Mouse (Mus musculus) lung, embryonic 14.5 days (tissue): ENCODE measurements around the gene Gzme. TPM values are rescaled to one million over a fixed set of nuclear protein-coding genes. Genes with fewer than 3 reads are reported as not detected.
"Not testable (repeated sequence)": the region's sequence is repeated elsewhere in the genome, so short reads cannot be mapped to it uniquely, and the experiment has no call there.

Experiments used
- ATAC-seq: fragments of 200-750 bp; cut with Nextera tagmentation; 2 replicates; pipeline ENCODE4 v1.8.0; 2017; ENCODE audit warnings: mild to moderate bottlenecking, moderate TSS enrichment, moderate library complexity; ENCODE audit not compliant: insufficient read depth
- DNase-seq: peaks from one replicate; pipeline ENCODE4 v3.0.0-alpha.2; 2015
- H3K27ac ChIP-seq: fragments of 300-500 bp; sonication (generic); 2 replicates; pipeline ENCODE4 v1.5.1; 2014; ENCODE audit warnings: low read depth, mild to moderate bottlenecking, moderate library complexity
- H3K27me3 ChIP-seq: fragments of 300-500 bp; sonication (generic); 2 replicates; pipeline ENCODE4 v1.6.1; 2014; ENCODE audit warnings: low read length, control low read depth; ENCODE audit not compliant: insufficient read depth
- H3K36me3 ChIP-seq: fragments of 300-500 bp; sonication (generic); 2 replicates; pipeline ENCODE4 v1.6.1; 2014; ENCODE audit warnings: control low read depth; ENCODE audit not compliant: insufficient read depth
- H3K4me1 ChIP-seq: fragments of 300-500 bp; sonication (generic); 2 replicates; pipeline ENCODE4 v1.6.1; 2014; ENCODE audit warnings: antibody characterized with exemption, control low read depth; ENCODE audit not compliant: insufficient read depth
- H3K4me2 ChIP-seq: fragments of 300-500 bp; sonication (generic); 2 replicates; pipeline ENCODE4 v1.6.1; 2014; ENCODE audit warnings: mild to moderate bottlenecking
- H3K4me3 ChIP-seq: fragments of 300-500 bp; sonication (generic); 2 replicates; pipeline ENCODE4 v1.5.1; 2014; ENCODE audit warnings: low read depth, low read length
- H3K9ac ChIP-seq: fragments of 300-500 bp; sonication (generic); 2 replicates; pipeline ENCODE4 v1.6.1; 2014
- H3K9me3 ChIP-seq: fragments of 300-500 bp; sonication (generic); 2 replicates; pipeline ENCODE4 v1.6.1; 2016; ENCODE audit warnings: low read depth, low read length, control low read depth
- CTCF ChIP-seq: IDR thresholded peaks from 2 replicates; pipeline ENCODE4 v1.5.1; 2016; ENCODE audit warnings: antibody characterized with exemption, low read depth
- WGBS: fragments of 180-500 bp; shearing (Covaris S2); extraction: QIAGEN DNeasy Blood & Tissue Kit; methylation state at CpG from one replicate; pipeline ENCODE4 v1.1.7; 2014; 5-methylcytosine and 5-hydroxymethylcytosine counted together
- polyA plus RNA-seq: library from polyadenylated mRNA; unstranded; fragments of >200 nt; fragmentation: Nextera tagmentation; extraction: Ambion mirVana; gene quantifications from 2 replicates; pipeline ENCODE4 v1.2.1, GENCODE M21; 2014

The Gzme gene
- not detected in 2 replicates for polyA plus RNA-seq

DNA sequence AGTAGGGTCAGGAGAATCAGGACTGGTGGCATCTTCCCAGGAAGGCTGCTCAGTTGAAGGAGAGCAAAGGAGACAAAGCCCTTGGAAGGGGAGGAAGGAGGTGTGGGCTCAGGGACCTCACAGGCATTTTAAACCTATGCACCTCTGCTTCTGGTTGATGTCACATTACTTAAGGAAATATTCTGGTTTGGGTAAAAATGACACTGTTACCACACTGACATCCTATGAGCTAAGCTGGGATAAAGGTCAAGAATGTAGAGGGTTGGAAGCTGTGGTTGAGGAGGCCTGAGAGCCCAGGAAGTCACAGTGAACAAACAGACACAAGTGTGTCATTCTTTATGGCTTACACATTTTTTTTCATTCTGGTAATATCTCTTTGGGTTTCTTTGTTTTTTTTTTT lies at the start of gene Gzme:
Gene Gzme, minus strand, starts transcription at position 101 of the 400 bp plus-strand sequence.
- H3K4me3 ChIP-seq: no peak within 1 kb of the TSS
- H3K4me1 ChIP-seq: no peaks in the 10 kb centered on the region
- no peaks in the 10 kb centered on the region for H3K36me3 ChIP-seq
- no peak within 1 kb of the TSS for H3K9ac ChIP-seq
- no peak within 1 kb of the TSS for H3K27ac ChIP-seq
- H3K4me2 ChIP-seq: no peak within 1 kb of the TSS
- TF ChIP-seq CTCF: no peak
- ATAC-seq (no peak), DNase-seq (no peak)
- H3K27me3 ChIP-seq: no peaks in the 10 kb centered on the region
- H3K9me3 ChIP-seq: no peaks in the 10 kb centered on the region

DNA sequence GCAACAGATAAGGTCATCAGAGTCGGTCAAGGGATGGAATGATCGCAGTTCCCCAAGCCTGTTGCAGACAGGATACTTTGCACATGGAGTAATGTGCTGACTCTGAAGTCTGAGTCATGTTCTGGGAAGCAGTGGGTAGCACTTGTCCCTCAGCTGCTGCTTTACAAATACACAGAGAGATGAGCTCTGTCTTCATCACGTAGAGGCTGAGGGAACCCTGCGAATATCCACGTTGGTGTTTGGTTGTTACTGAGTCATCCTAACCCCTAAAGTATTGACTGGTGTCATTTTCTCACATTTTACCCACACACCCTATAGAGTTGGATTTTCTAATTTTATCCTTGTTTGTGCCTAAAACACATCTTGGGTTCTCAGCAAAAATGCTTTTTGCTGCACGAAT lies 47.6 kb upstream of the Gzme start:
- H3K4me2 ChIP-seq: no peak overlapping the region
- no peak for TF ChIP-seq CTCF
- H3K27ac ChIP-seq: no peak overlapping the region
- H3K9ac ChIP-seq: no peak overlapping the region
- no peak for DNase-seq
- no peak for ATAC-seq
- no peaks in the 10 kb centered on the region for H3K9me3 ChIP-seq
- WGBS: 69% methylated on average over 6 of the region's 6 CpGs
- no peak overlapping the region for H3K4me3 ChIP-seq
- no peaks in the 10 kb centered on the region for H3K27me3 ChIP-seq
- H3K36me3 ChIP-seq: no peaks in the 10 kb centered on the region
- no peaks in the 10 kb centered on the region for H3K4me1 ChIP-seq

DNA sequence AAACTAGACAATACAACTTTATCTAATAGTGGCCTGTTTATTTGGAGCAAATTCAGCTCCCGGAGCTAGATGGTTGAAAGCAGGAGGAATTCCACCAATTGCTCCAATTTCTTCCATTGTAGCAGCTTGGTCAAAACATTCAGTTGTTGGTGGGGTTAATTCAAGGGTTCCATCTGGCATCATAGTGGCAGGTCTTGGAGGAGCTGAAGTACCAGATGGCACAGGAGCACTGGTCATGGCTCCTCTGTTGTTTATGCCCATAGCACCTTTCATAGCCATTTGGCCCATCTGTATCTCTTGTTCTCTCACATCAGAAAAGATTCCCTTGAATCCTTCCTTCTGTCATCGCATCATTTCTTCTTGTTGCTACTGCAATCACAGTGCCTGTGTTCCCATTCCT lies 41.7 kb upstream of the Gzme start:
- no peak for TF ChIP-seq CTCF
- Histone ChIP-seq H3K4me2 (no peak overlapping the region), H3K4me3 (no peak overlapping the region), H3K9me3 (no peaks in the 10 kb centered on the region), H3K9ac (no peak overlapping the region), H3K36me3 (no peaks in the 10 kb centered on the region), H3K27ac (no peak overlapping the region), H3K27me3 (no peaks in the 10 kb centered on the region), H3K4me1 (no peaks in the 10 kb centered on the region)
- WGBS: 86% methylated on average over 2 of the region's 2 CpGs
- ATAC-seq (no peak), DNase-seq (no peak)

DNA sequence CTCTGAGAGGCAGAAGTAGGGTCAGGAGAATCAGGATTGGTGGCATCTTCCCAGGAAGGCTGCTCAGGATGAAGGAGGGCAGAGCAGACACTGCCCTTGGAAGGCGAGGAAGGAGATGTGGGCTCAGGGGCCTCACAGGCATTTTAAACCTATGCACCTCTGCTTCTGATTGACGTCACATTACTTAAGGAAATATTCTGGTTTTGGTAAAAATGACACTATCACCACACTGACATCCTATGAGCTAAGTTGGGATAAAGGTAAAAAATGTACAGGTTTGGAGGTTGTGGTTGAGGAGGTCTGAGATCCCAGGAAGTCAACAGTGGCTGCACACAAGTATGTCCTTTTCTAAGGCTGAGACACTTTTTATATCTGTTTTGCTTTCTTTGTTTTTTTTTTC lies 39.1 kb upstream of the Gzme start, which contains the start of gene Gzmg:
Gene Gzmg, minus strand, starts transcription at position 101 of the 400 bp plus-strand sequence.
- not testable (repeated sequence) for DNase-seq, H3K9ac ChIP-seq, H3K36me3 ChIP-seq, H3K4me3 ChIP-seq, H3K4me2 ChIP-seq, H3K9me3 ChIP-seq, H3K27me3 ChIP-seq, ATAC-seq, H3K4me1 ChIP-seq, H3K27ac ChIP-seq
- 77% methylated on average over 2 of the region's 2 CpGs for WGBS

DNA sequence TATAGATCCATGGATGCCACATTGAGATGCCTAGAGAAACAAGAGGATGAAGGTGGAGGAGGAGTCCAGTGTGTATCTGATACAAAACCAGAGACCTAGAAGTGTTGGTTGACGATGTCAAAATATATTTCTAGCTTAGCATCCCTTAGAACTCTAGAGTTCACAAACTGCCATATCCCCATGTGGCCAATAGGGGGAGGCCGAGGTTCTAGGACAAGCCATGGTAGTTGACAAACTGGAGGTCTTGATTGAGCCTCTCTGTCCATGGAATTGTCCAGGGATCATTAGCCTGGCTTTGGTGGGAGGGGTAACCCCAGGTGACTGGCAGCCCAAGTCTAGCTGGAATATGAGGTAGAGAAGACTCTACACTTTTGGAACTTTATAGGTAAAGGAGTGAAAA lies 34.9 kb upstream of the Gzme start:
- 59% methylated on average over 2 of the region's 2 CpGs for WGBS
- Histone ChIP-seq H3K27ac (no peak overlapping the region), H3K4me3 (no peak overlapping the region), H3K9me3 (no peaks in the 10 kb centered on the region), H3K27me3 (no peaks in the 10 kb centered on the region), H3K4me2 (no peak overlapping the region), H3K4me1 (no peaks in the 10 kb centered on the region), H3K9ac (no peak overlapping the region), H3K36me3 (no peaks in the 10 kb centered on the region)
- peak; percentile 42 for TF ChIP-seq CTCF
- no peak for ATAC-seq
- DNase-seq: peak; percentile 2

DNA sequence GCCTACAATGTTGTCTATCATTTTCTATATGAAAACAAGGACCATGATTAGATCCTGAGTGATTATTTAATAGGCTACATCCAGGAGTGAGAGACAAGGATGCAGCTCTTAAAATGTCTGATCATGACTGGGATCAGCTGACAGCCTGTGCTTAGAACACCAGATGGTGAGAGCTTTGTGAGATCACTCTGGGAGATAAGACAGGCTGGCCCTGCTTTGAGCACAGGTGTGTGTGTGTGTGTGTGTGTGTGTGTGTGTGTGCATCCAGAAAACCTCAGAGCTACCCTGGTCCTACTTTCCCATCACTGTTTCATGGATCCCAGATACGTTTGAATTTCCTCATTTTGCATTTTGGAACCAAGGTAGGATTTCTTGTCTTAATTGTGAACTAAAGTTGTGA lies 13.2 kb upstream of the Gzme start:
- not testable (repeated sequence) for ATAC-seq, H3K4me2 ChIP-seq, H3K4me1 ChIP-seq, H3K9me3 ChIP-seq, H3K27ac ChIP-seq, H3K9ac ChIP-seq, DNase-seq, H3K4me3 ChIP-seq, H3K36me3 ChIP-seq, H3K27me3 ChIP-seq
- 59% methylated on average over 1 of the region's 1 CpGs for WGBS

DNA sequence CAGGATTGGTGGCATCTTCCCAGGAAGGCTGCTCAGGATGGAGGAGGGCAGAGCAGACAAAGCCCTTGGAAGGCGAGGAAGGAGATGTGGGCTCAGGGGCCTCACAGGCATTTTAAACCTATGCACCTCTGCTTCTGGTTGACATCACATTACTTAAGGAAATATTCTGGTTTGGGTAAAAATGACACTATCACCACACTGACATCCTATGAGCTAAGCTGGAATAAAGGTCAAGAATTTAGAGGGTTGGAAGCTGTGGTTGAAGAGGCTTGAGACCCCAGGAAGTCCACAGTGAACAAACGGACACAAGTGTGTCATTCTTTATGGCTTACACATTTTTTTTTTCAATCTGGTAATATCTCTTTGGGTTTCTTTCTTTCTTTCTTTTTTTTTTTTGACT lies 12.1 kb upstream of the Gzme start, which contains the start of gene Gzmd:
Gene Gzmd, minus strand, starts transcription at position 101 of the 400 bp plus-strand sequence.
- not testable (repeated sequence) for ATAC-seq, H3K4me3 ChIP-seq, H3K27ac ChIP-seq, H3K4me1 ChIP-seq, H3K36me3 ChIP-seq, H3K9ac ChIP-seq, DNase-seq, H3K4me2 ChIP-seq, H3K9me3 ChIP-seq, H3K27me3 ChIP-seq
- WGBS: 56% methylated on average over 2 of the region's 2 CpGs

DNA sequence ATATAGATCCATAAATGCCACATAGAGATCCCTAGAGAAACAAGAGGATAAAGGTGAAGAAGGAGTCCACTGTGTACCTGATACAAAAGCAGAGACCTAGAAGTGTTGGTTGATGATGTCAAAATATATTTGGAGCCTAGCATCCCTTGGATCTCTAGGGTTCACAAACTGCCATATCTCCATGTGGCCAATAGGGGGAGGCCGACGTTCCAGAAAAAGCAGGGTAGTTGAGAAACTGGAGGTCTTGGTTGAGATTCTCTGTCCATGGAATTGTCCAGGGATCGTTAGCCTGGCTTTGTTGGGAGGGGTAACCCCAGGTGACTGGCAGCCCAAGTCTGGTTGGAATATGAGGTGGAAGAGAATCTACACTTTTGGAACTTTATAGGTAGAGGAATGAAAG lies 7.9 kb upstream of the Gzme start:
- Histone ChIP-seq H3K9me3 (no peaks in the 10 kb centered on the region), H3K9ac (no peak overlapping the region), H3K4me1 (no peaks in the 10 kb centered on the region), H3K4me3 (no peak overlapping the region), H3K4me2 (no peak overlapping the region), H3K27ac (no peak overlapping the region), H3K27me3 (no peaks in the 10 kb centered on the region), H3K36me3 (no peaks in the 10 kb centered on the region)
- TF ChIP-seq CTCF: peak; percentile 43
- WGBS: 53% methylated on average over 3 of the region's 3 CpGs
- ATAC-seq: no peak
- peak; percentile 7 for DNase-seq
